Mouse (Mus musculus): Measurements from ENCODE around the gene Dgkz. TPM values are rescaled to one million over a fixed set of nuclear protein-coding genes. Genes with fewer than 3 reads are reported as not detected.

Gene Dgkz
- 53.2 and 56.8 TPM in 2 replicates for polyA plus RNA-seq (2015; fragmentation: Nextera tagmentation; extraction: Ambion mirVana)

DNA sequence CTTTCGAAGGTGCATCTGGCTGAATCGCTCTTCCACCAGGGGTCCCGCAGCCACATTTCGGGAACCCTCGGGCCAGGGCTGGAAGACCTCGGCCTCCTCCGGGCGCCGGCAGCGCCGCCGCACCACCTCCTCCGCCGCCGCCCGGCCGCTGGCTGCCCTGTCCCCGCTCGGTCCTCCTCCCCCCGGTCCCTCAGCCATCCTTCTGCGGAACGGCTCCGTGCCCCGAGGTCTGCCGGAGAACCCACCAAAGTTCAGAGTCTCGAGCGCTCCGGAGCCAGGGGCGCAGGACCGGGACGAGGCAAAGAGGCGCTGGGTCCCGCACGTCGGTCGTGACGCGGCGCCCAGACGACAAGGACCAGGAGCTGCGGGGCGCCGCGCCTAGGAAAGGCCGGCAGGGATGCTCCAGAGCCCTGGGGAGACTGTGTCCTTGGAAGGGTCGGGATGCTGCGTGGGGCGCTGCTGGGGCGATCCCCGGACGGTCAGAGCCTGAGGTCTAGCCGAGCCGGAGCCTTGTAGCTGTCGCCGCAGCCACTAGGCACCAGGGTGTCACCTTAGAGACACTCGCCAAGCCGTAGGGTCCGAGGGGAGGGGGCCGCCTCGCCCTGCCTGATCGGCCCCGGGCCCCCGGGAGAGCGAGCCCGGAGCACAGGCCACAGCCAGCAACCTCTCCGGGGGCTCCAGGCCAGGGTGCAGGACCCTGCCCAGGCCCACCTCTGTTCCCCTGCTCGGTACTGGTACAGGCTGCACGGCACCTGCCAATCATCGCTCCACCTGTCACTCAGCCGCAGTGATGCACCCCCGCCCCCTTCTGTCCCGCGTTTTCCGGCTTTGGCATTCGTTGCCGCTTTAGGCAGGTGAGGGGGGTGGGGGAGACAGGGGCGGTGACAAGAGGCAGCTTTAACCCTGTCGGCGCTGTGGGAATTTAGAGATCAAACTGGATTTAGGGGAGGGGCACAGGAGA, at the start of gene Dgkz:
Gene Dgkz (minus strand): TSS at position 284 of the 961 bp plus-strand sequence.
- TF ChIP-seq CTCF (IDR thresholded peaks at IDR 0.05; ENCODE audit: low read depth) = no peak
- Histone ChIP-seq H3K9me3 (ENCODE audit: control insufficient read depth) (no peaks in the 10 kb centered on the region), H3K4me2 (replicated peaks; ENCODE audit: low read depth) (peak within 1 kb of the TSS; percentile 68), H3K9ac (ENCODE audit: low read depth, low read length) (peak within 1 kb of the TSS; percentile 35; the same call in 1 of the 2 replicates), H3K4me3 (ENCODE audit: low read depth, low read length) (peak within 1 kb of the TSS; percentile 32), H3K36me3 (ENCODE audit: control insufficient read depth, insufficient read depth) (no peaks in the 10 kb centered on the region), H3K27me3 (replicated peaks; ENCODE audit: control insufficient read depth, insufficient read depth, low read length) (peaks cover 28% of the 10 kb centered on the region), H3K4me1 (replicated peaks; ENCODE audit: control insufficient read depth, insufficient read depth, low read length) (peaks cover 12% of the 10 kb centered on the region), H3K27ac (ENCODE audit: low read depth, low read length) (no peak within 1 kb of the TSS)
- 4% methylated on average over 78 of the region's 79 CpGs for WGBS
- ATAC-seq = no peak

DNA sequence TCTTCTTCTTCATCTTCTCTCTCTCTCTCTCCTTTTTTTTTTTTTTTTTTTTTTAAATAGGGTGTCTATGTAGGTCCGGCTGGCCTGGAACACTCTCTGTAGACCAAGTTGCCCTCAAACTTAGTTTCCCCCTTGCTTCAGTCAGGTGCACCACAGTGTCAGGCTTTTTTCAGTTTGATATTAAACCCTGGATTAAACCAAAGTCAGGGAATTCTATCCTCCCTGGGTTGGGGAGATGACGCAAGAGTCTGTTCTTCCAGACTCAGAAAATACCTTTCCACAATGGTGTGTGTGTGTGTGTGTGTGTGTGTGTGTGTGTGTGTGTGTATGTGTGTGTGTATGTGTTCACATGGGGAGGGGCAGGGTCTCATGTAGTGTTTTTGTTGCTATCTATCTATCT, 49.5 kb upstream of the Dgkz start:
- H3K4me1 ChIP-seq (replicated peaks; ENCODE audit: control insufficient read depth, insufficient read depth, low read length) = no peaks in the 10 kb centered on the region; the same call in none of the 2 replicates
- H3K9ac ChIP-seq (ENCODE audit: low read depth, low read length) = no peak overlapping the region
- WGBS = 88% methylated on average over 2 of the region's 2 CpGs
- TF ChIP-seq CTCF (IDR thresholded peaks at IDR 0.05; ENCODE audit: low read depth) = no peak
- H3K4me2 ChIP-seq (replicated peaks; ENCODE audit: low read depth) = no peak overlapping the region
- no peak for ATAC-seq
- H3K36me3 ChIP-seq (ENCODE audit: control insufficient read depth, insufficient read depth) = no peaks in the 10 kb centered on the region
- no peak overlapping the region for H3K4me3 ChIP-seq (ENCODE audit: low read depth, low read length)
- H3K27ac ChIP-seq (ENCODE audit: low read depth, low read length) = no peak overlapping the region
- H3K27me3 ChIP-seq (replicated peaks; ENCODE audit: control insufficient read depth, insufficient read depth, low read length) = 0 out of 2 replicates have a peak, but pooled peaks cover 7% of the 10 kb centered on the region
- H3K9me3 ChIP-seq (ENCODE audit: control insufficient read depth) = no peaks in the 10 kb centered on the region

DNA sequence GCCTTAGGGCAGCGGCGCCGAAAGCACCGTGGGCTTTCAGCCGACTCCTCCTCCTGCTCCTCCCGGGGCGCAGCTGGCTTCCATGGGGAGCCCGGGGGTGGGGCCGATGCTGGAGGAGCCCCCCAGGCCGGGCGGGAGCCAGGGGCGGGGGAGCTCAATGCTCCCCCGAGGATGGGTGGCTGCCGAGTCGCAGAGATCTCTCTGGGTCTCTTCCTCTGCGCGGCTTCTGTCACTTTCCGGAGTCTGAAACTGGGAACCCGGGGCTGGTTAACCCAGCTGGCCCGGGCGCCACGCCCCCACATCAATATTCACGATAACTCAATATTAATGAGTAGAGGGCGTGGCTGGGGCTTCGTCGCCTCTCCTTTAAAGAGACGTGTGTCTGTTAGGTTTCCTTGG, 48.6 kb upstream of the Dgkz start, which contains the start of gene Creb3l1:
Gene Creb3l1 (minus strand): TSS at position 229 of the 399 bp plus-strand sequence.
- H3K9me3 ChIP-seq (ENCODE audit: control insufficient read depth) = no peaks in the 10 kb centered on the region
- peak within 1 kb of the TSS; percentile 70 for H3K9ac ChIP-seq (ENCODE audit: low read depth, low read length)
- no peaks in the 10 kb centered on the region for H3K36me3 ChIP-seq (ENCODE audit: control insufficient read depth, insufficient read depth)
- H3K27ac ChIP-seq (ENCODE audit: low read depth, low read length) = peak within 1 kb of the TSS; percentile 50
- under 1% methylated on average over 27 of the region's 27 CpGs for WGBS
- no peak for ATAC-seq
- TF ChIP-seq CTCF (IDR thresholded peaks at IDR 0.05; ENCODE audit: low read depth) = no peak
- peak within 1 kb of the TSS; percentile 98 for H3K4me2 ChIP-seq (replicated peaks; ENCODE audit: low read depth)
- no peaks in the 10 kb centered on the region; the same call in none of the 2 replicates for H3K4me1 ChIP-seq (replicated peaks; ENCODE audit: control insufficient read depth, insufficient read depth, low read length)
- H3K4me3 ChIP-seq (ENCODE audit: low read depth, low read length) = peak within 1 kb of the TSS; percentile 72
- H3K27me3 ChIP-seq (replicated peaks; ENCODE audit: control insufficient read depth, insufficient read depth, low read length) = 0 out of 2 replicates have a peak, but pooled peaks cover 7% of the 10 kb centered on the region

DNA sequence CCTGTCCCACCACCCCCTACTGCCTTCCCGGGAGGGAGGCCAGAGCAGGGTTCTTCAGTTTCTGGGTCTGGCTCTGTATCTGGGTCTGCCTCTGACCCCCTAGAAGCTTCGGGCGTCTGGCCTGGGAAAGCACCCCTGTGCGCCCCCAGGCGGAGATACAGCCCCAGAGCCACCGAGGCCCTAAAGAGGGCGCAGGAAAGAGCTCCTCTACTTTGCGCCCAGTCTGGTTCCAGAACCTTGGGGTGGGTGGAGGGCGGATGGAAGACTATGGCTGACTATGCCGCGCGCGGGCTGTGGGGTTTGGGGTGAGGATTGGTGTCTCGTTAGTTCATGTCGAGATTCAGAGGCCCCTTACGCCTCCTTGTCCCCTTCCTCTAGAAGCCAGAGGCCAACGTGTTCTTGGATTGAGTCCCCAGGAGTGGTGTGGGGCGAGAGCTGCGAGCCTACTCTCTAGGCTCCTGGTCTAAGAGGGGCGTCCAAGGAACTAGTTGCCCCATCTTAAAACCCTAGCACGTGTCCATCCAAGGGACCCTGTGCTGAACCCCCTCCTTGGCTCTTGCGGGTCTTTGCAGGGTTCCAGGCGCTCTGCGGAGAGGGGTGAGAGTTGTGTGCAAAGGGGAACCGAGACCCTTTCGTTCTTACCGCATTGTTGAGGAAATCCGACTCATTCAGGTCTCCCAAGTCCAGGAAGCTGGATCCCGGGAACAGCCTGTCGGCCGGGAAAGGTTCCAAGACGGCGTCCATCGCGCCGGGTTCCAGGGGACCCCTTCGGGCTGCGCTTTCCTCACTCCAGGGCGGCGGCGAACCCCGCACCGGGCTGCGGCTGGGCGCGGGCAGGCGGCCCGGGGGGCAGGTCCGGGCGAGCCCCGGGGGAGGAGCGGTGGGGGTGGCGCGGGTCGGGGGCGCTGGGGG, 48.0 kb upstream of the Dgkz start:
- H3K9me3 ChIP-seq (ENCODE audit: control insufficient read depth) = no peaks in the 10 kb centered on the region
- 7% methylated on average over 56 of the region's 56 CpGs for WGBS
- peak overlapping the region; percentile 70 for H3K9ac ChIP-seq (ENCODE audit: low read depth, low read length)
- peak overlapping the region; percentile 72 for H3K4me3 ChIP-seq (ENCODE audit: low read depth, low read length)
- no peaks in the 10 kb centered on the region for H3K36me3 ChIP-seq (ENCODE audit: control insufficient read depth, insufficient read depth)
- peak overlapping the region; percentile 50 for H3K27ac ChIP-seq (ENCODE audit: low read depth, low read length)
- ATAC-seq = no peak
- no peaks in the 10 kb centered on the region; the same call in none of the 2 replicates for H3K4me1 ChIP-seq (replicated peaks; ENCODE audit: control insufficient read depth, insufficient read depth, low read length)
- H3K27me3 ChIP-seq (replicated peaks; ENCODE audit: control insufficient read depth, insufficient read depth, low read length) = 0 out of 2 replicates have a peak, but pooled peaks cover 7% of the 10 kb centered on the region
- TF ChIP-seq CTCF (IDR thresholded peaks at IDR 0.05; ENCODE audit: low read depth) = peak; percentile 72
- peak overlapping the region; percentile 98 for H3K4me2 ChIP-seq (replicated peaks; ENCODE audit: low read depth)

DNA sequence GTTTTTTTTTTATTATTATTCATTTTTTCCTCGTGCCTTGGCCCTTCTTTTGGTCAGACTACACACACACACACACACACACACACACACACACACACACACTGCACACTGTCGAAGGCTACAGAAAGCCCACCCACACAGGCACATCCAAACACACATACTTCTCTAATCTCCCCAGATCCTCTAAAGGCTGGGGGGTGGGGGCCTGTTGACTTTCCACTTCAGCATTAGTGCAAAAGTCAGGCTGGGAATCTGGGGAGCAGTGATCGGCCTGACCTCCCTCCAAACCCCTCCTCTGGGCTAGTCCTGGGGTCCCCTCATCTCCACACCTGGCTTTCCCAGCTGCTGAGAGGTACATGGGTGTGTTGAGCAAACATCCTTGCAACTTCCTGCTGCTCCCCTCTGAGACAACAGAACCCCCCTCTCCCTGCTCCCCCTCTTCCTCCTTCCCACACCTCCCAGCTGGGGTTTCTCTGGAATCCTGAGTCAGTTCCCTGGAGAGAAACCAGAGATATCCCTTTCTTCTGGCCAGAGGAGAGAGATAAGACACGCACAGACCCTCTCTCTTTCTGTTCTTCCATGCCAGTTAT, 45.1 kb upstream of the Dgkz start:
- Histone ChIP-seq H3K9me3 (ENCODE audit: control insufficient read depth) (no peaks in the 10 kb centered on the region), H3K27me3 (replicated peaks; ENCODE audit: control insufficient read depth, insufficient read depth, low read length) (0 out of 2 replicates have a peak, but pooled peaks cover 7% of the 10 kb centered on the region), H3K9ac (ENCODE audit: low read depth, low read length) (no peak overlapping the region), H3K27ac (ENCODE audit: low read depth, low read length) (no peak overlapping the region), H3K4me2 (replicated peaks; ENCODE audit: low read depth) (peak overlapping the region; percentile 7), H3K4me3 (ENCODE audit: low read depth, low read length) (no peak overlapping the region), H3K36me3 (ENCODE audit: control insufficient read depth, insufficient read depth) (no peaks in the 10 kb centered on the region), H3K4me1 (replicated peaks; ENCODE audit: control insufficient read depth, insufficient read depth, low read length) (peaks cover 3% of the 10 kb centered on the region; the same call in 1 of the 2 replicates)
- WGBS = 31% methylated on average over 4 of the region's 4 CpGs
- no peak for TF ChIP-seq CTCF (IDR thresholded peaks at IDR 0.05; ENCODE audit: low read depth)
- no peak for ATAC-seq
